Mouse (Mus musculus) MEL (cell line): ENCODE data around the gene Rbms3. TPM values are rescaled to one million over a fixed set of nuclear protein-coding genes. Genes with fewer than 3 reads are reported as not detected.

Experiments
- DNase-seq: peaks from one replicate; pipeline ENCODE4 v3.0.0; 2011; ENCODE audit warnings: low read depth, low spot score
- H3K27ac ChIP-seq: 2 replicates; pipeline ENCODE4 v1.5.1; 2012; ENCODE audit warnings: low read depth, mild to moderate bottlenecking, control low read depth, low read length, moderate library complexity; ENCODE audit not compliant: control insufficient read depth
- H3K27me3 ChIP-seq, 2 experiments: fragments of 150-350 bp in 1 of 2; sonication (generic) in 1 of 2; 2 replicates each; pipeline ENCODE4 v1.6.1; 2012; ENCODE audit warnings: low read length in 2 of 2, mild to moderate bottlenecking in 2 of 2, improper control_type of control experiment in 1 of 2, moderate library complexity in 1 of 2; ENCODE audit not compliant: insufficient read depth in 2 of 2, control insufficient read depth in 1 of 2
- H3K36me3 ChIP-seq, 2 experiments: 2 replicates each; pipeline ENCODE4 v1.6.1; 2012 to 2014; ENCODE audit warnings: low read length in 2 of 2, improper control_type of control experiment in 1 of 2, inconsistent platforms in 1 of 2, mild to moderate bottlenecking in 1 of 2; ENCODE audit not compliant: insufficient read depth in 2 of 2, control insufficient read depth in 1 of 2
- H3K4me1 ChIP-seq, 2 experiments: fragments of 150-350 bp in 1 of 2; sonication (generic) in 1 of 2; 2 replicates each; pipeline ENCODE4 v1.6.1; 2012; ENCODE audit warnings: low read length in 2 of 2, improper control_type of control experiment in 1 of 2, mild to moderate bottlenecking in 1 of 2; ENCODE audit not compliant: insufficient read depth in 2 of 2, control insufficient read depth in 1 of 2
- H3K4me3 ChIP-seq, 2 experiments: fragments of 150-350 bp in 1 of 2; sonication (generic) in 1 of 2; 2 replicates each; pipeline ENCODE4 v1.5.1; 2012; ENCODE audit warnings: low read depth in 2 of 2, low read length in 2 of 2, mild to moderate bottlenecking in 2 of 2, moderate library complexity in 2 of 2, control low read depth in 1 of 2, improper control_type of control experiment in 1 of 2; ENCODE audit not compliant: control insufficient read depth in 1 of 2, insufficient read depth in 1 of 2
- H3K79me2 ChIP-seq: 2 replicates; pipeline ENCODE4 v1.6.1; 2012; ENCODE audit warnings: mild to moderate bottlenecking, low read length, moderate library complexity; ENCODE audit not compliant: control insufficient read depth, poor library complexity, insufficient read depth
- H3K9ac ChIP-seq: 2 replicates; pipeline ENCODE4 v1.6.1; 2012; ENCODE audit warnings: low read depth, mild to moderate bottlenecking, control low read depth, low read length, moderate library complexity; ENCODE audit not compliant: control insufficient read depth, poor library complexity, severe bottlenecking
- H3K9me3 ChIP-seq: fragments of 150-350 bp; sonication (generic); replicated peaks from 2 replicates; pipeline ENCODE4 v1.6.1; 2012; ENCODE audit warnings: mild to moderate bottlenecking, low read length, improper control_type of control experiment, moderate library complexity; ENCODE audit not compliant: insufficient read depth
- BHLHE40 ChIP-seq: IDR thresholded peaks from 2 replicates; pipeline ENCODE4 v1.6.1; 2012; ENCODE audit warnings: low read depth, mild to moderate bottlenecking, inconsistent platforms, low read length, improper control_type of control experiment, borderline replicate concordance
- CHD1 ChIP-seq: IDR thresholded peaks from 2 replicates; pipeline ENCODE4 v1.6.1; 2012; ENCODE audit warnings: low read depth, mild to moderate bottlenecking, inconsistent platforms, low read length, improper control_type of control experiment
- CTCF ChIP-seq, 3 experiments: IDR thresholded peaks in 2 of 3; conservative IDR thresholded peaks in 1 of 3; 2 replicates each; pipeline ENCODE4 v1.5.1; 2011 to 2012; ENCODE audit warnings: low read length in 3 of 3, low read depth in 2 of 3, mild to moderate bottlenecking in 2 of 3, improper control_type of control experiment in 1 of 3, inconsistent platforms in 1 of 3, mixed read lengths in 1 of 3, moderate library complexity in 1 of 3; ENCODE audit not compliant: control insufficient read depth in 1 of 3, insufficient read depth in 1 of 3, poor library complexity in 1 of 3, severe bottlenecking in 1 of 3
- E2F4 ChIP-seq: IDR thresholded peaks from 2 replicates; pipeline ENCODE4 v1.6.1; 2011; ENCODE audit warnings: low read depth, low read length, improper control_type of control experiment, borderline replicate concordance
- ELF1 ChIP-seq: IDR thresholded peaks from 2 replicates; pipeline ENCODE4 v1.6.1; 2014; ENCODE audit warnings: low read depth, mild to moderate bottlenecking, inconsistent platforms, low read length, improper control_type of control experiment, moderate library complexity
- EP300 ChIP-seq, 2 experiments: IDR thresholded peaks; 2 replicates each; pipeline ENCODE4 v1.6.1; 2011; ENCODE audit warnings: improper control_type of control experiment in 2 of 2, low read length in 2 of 2, low read depth in 1 of 2, mild to moderate bottlenecking in 1 of 2
- JUND ChIP-seq: IDR thresholded peaks from 2 replicates; pipeline ENCODE4 v1.6.1; 2011; ENCODE audit warnings: low read depth, mild to moderate bottlenecking, improper control_type of control experiment, low read length
- MAX ChIP-seq: IDR thresholded peaks from 2 replicates; pipeline ENCODE4 v1.6.1; 2011; ENCODE audit warnings: low read length, improper control_type of control experiment
- MEF2A ChIP-seq: IDR thresholded peaks from 2 replicates; pipeline ENCODE4 v1.6.1; 2014; ENCODE audit warnings: low read depth, mild to moderate bottlenecking, inconsistent platforms, low read length, improper control_type of control experiment; ENCODE audit not compliant: poor library complexity, insufficient replicate concordance, severe bottlenecking; ENCODE audit errors: extremely low read depth
- MXI1 ChIP-seq: IDR thresholded peaks from 2 replicates; pipeline ENCODE4 v1.6.1; 2011; ENCODE audit warnings: mild to moderate bottlenecking, low read depth, low read length, improper control_type of control experiment
- MYB ChIP-seq: IDR thresholded peaks from 2 replicates; pipeline ENCODE4 v1.6.1; 2011; ENCODE audit warnings: mild to moderate bottlenecking, low read depth, low read length, improper control_type of control experiment
- MYC ChIP-seq: IDR thresholded peaks from 2 replicates; pipeline ENCODE4 v1.6.1; 2011; ENCODE audit warnings: low read depth, mild to moderate bottlenecking, low read length, improper control_type of control experiment, moderate library complexity
- NRF1 ChIP-seq: IDR thresholded peaks from 2 replicates; pipeline ENCODE4 v1.6.1; 2014; ENCODE audit warnings: low read depth, mild to moderate bottlenecking, inconsistent platforms, low read length, improper control_type of control experiment, moderate library complexity; ENCODE audit not compliant: poor library complexity, insufficient read depth, severe bottlenecking
- POLR2A ChIP-seq, 2 experiments: IDR thresholded peaks; 2 replicates each; pipeline ENCODE4 v1.6.1; 2011 to 2012; ENCODE audit warnings: low read length in 2 of 2, mild to moderate bottlenecking in 2 of 2, control low read depth in 1 of 2, improper control_type of control experiment in 1 of 2, low read depth in 1 of 2, moderate library complexity in 1 of 2; ENCODE audit not compliant: control insufficient read depth in 1 of 2, insufficient read depth in 1 of 2, poor library complexity in 1 of 2
- POLR2AphosphoS2 ChIP-seq: IDR thresholded peaks from 2 replicates; pipeline ENCODE4 v1.6.1; 2011; ENCODE audit warnings: low read length, improper control_type of control experiment
- POLR2AphosphoS5 ChIP-seq: IDR thresholded peaks from 2 replicates; pipeline ENCODE4 v1.6.1; 2012; ENCODE audit warnings: low read depth, borderline replicate concordance, mild to moderate bottlenecking, inconsistent platforms, low read length, moderate library complexity, mixed read lengths
- SMC3 ChIP-seq: IDR thresholded peaks from 2 replicates; pipeline ENCODE4 v1.6.1; 2011; ENCODE audit warnings: low read depth, low read length, improper control_type of control experiment
- TAL1 ChIP-seq: IDR thresholded peaks from 2 replicates; pipeline ENCODE4 v1.6.1; 2012; ENCODE audit warnings: mild to moderate bottlenecking, inconsistent platforms, low read length, moderate library complexity, mixed read lengths
- USF1 ChIP-seq: IDR thresholded peaks from 2 replicates; pipeline ENCODE4 v1.6.1; 2014; ENCODE audit warnings: low read depth, mild to moderate bottlenecking, inconsistent platforms, low read length, improper control_type of control experiment, moderate library complexity
- polyA plus RNA-seq, 2 experiments: library from polyadenylated mRNA; stranded (reverse) in 1 of 2; unstranded in 1 of 2; fragments of >175 nt in 1 of 2; fragments of >200 nt in 1 of 2; gene quantifications; 2 replicates each; pipeline versions ENCODE4 v1.2.1 to v1.2.4; 2012; ENCODE audit warnings: low replicate concordance in 2 of 2, low read depth in 1 of 2; ENCODE audit not compliant: insufficient read length in 2 of 2, insufficient read depth in 1 of 2, missing spikeins in 1 of 2
- total RNA-seq: library from RNA; depleted of rRNA; stranded (reverse); fragments of 300-350 nt; gene quantifications from 2 replicates; pipeline ENCODE4 v1.2.3, GENCODE M21; 2012

The Rbms3 gene
- total and polyA plus RNA-seq, 3 experiments = not detected

DNA sequence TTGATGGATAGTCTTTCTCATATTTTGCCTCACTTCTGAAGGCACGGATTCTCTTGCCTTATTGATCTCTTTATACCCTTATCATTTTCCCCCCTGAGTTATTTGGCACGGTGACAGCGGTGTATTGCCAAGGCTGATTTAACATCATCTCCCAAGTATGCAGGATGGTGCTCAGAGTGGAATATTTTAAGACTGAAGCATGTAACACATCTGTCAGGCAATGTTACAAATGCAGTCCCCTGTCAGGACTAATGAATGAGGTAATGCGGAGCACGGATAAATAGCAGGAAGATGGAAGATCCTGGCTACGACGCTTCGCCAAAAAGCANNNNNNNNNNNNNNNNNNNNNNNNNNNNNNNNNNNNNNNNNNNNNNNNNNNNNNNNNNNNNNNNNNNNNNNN lies 502.9 kb downstream of the Rbms3 start:
- no peaks in the 10 kb centered on the region for H3K79me2 ChIP-seq
- H3K4me1 ChIP-seq = no peaks in the 10 kb centered on the region
- H3K27ac ChIP-seq = no peak overlapping the region
- H3K9me3 ChIP-seq = no peaks in the 10 kb centered on the region
- TF ChIP-seq SMC3 (no peak), POLR2AphosphoS5 (no peak)
- H3K9ac ChIP-seq = no peak overlapping the region
- H3K27me3 ChIP-seq = no peaks in the 10 kb centered on the region
- no peak for DNase-seq
- H3K36me3 ChIP-seq = no peaks in the 10 kb centered on the region
- H3K4me3 ChIP-seq = no peak overlapping the region

- no peak for TF ChIP-seq CHD1
- no peak for TF ChIP-seq TAL1
- TF ChIP-seq NRF1 = no peak
- TF ChIP-seq POLR2A (IDR thresholded peaks at IDR 0.05; ENCODE audit: control insufficient read depth in 1 of 2, insufficient read depth in 1 of 2, low read depth in 1 of 2, low read length in 2 of 2, poor library complexity in 1 of 2) = no peak
- TF ChIP-seq EP300 (IDR thresholded peaks at IDR 0.05; ENCODE audit: low read depth in 1 of 2, low read length in 2 of 2) = no peak
- no peak for TF ChIP-seq MAX
- no peak for TF ChIP-seq USF1
- TF ChIP-seq E2F4 = no peak
- no peak for TF ChIP-seq POLR2AphosphoS2
- TF ChIP-seq JUND = no peak
- TF ChIP-seq CTCF (IDR thresholded peaks at IDR 0.05 in 2 of 3, conservative IDR thresholded peaks at IDR 0.05 in 1 of 3; ENCODE audit: control insufficient read depth in 1 of 3, insufficient read depth in 1 of 3, low read depth in 2 of 3, low read length in 3 of 3, poor library complexity in 1 of 3, severe bottlenecking in 1 of 3) = no peak
- no peak for TF ChIP-seq MYB
- TF ChIP-seq SMC3 = no peak
- DNase-seq = no peak
- Histone ChIP-seq H3K27me3 (no peaks in the 10 kb centered on the region), H3K4me3 (no peak overlapping the region), H3K9me3 (no peaks in the 10 kb centered on the region), H3K9ac (no peak overlapping the region), H3K79me2 (no peaks in the 10 kb centered on the region), H3K36me3 (no peaks in the 10 kb centered on the region), H3K4me1 (no peaks in the 10 kb centered on the region), H3K27ac (no peak overlapping the region)
Observed at GRCm38 (mm10) chr9:117125844-117126243, 503.9 kb downstream of the Rbms3 start.

GRCm38 (mm10) chr9:117121572-117121971 lies 508.1 kb downstream of the Rbms3 start:
- no peak for DNase-seq
- no peaks in the 10 kb centered on the region for H3K79me2 ChIP-seq
- H3K4me3 ChIP-seq = no peak overlapping the region
- H3K9me3 ChIP-seq = no peaks in the 10 kb centered on the region
- no peaks in the 10 kb centered on the region for H3K4me1 ChIP-seq
- H3K27me3 ChIP-seq = no peaks in the 10 kb centered on the region
- H3K27ac ChIP-seq = no peak overlapping the region
- H3K9ac ChIP-seq = no peak overlapping the region
- TF ChIP-seq ELF1 (no peak), BHLHE40 (no peak), MEF2A (no peak), E2F4 (no peak), MAX (no peak), MYC (no peak), CTCF (IDR thresholded peaks at IDR 0.05 in 2 of 3, conservative IDR thresholded peaks at IDR 0.05 in 1 of 3; ENCODE audit: control insufficient read depth in 1 of 3, insufficient read depth in 1 of 3, low read depth in 2 of 3, low read length in 3 of 3, poor library complexity in 1 of 3, severe bottlenecking in 1 of 3) (no peak), SMC3 (no peak), POLR2AphosphoS2 (no peak), MXI1 (no peak), NRF1 (no peak)
- H3K36me3 ChIP-seq = no peaks in the 10 kb centered on the region
